Comparison of ENCODE assay signal across 12 mouse cellular contexts in genomic region chr5:92886141-92886540, GRCm38 (mm10).
DNase-seq lines count a peak whose midpoint lies in the region; ATAC-seq and TF ChIP-seq lines count a peak whose summit lies in the region.
"Had no signal": no experiment of that assay in that cellular context is flagged by ENCODE, and none has a peak within 500 bp of the region (broad histone marks: within the 10 kb centered on the region; RNA-seq: fewer than 3 reads in every experiment).

No protein-coding gene starts in this region.

- no peak for TF ChIP-seq CTCF in liver, postnatal 0 days (IDR thresholded peaks at IDR 0.05; ENCODE audit: low read depth)

- no peak overlapping the region for H3K4me2 ChIP-seq in liver, postnatal 0 days (ENCODE audit: low read depth, low read length)
- H3K4me2 ChIP-seq in heart, embryonic 16.5 days (ENCODE audit: low read depth, low read length): peak overlapping the region; percentile 6; the same call in 1 of the 2 replicates
- H3K4me2 ChIP-seq in stomach, embryonic 14.5 days (replicated peaks; ENCODE audit: low read depth, low read length): no peak overlapping the region
- H3K4me2 ChIP-seq: embryonic facial prominence, embryonic 13.5 days had no signal

- no peaks in the 10 kb centered on the region for H3K36me3 ChIP-seq in liver, postnatal 0 days (replicated peaks; ENCODE audit: insufficient read depth, low read length)
- no peaks in the 10 kb centered on the region for H3K36me3 ChIP-seq in heart, embryonic 16.5 days (ENCODE audit: control insufficient read depth, insufficient read depth)
- H3K36me3 ChIP-seq in stomach, embryonic 14.5 days (ENCODE audit: control insufficient read depth, insufficient read depth, low read length): no peaks in the 10 kb centered on the region
- H3K36me3 ChIP-seq: embryonic facial prominence, embryonic 13.5 days; hindbrain, embryonic 10.5 days had no signal

- TF ChIP-seq EP300 in liver, postnatal 0 days (IDR thresholded peaks at IDR 0.05; ENCODE audit: low read depth): no peak

- H3K4me3 ChIP-seq in liver, postnatal 0 days (ENCODE audit: low read depth, low read length): no peak overlapping the region
- no peak overlapping the region for H3K4me3 ChIP-seq in heart, embryonic 16.5 days (ENCODE audit: low read length)
- H3K4me3 ChIP-seq in stomach, embryonic 14.5 days (ENCODE audit: low read depth, low read length): no peak overlapping the region
- H3K4me3 ChIP-seq: embryonic facial prominence, embryonic 13.5 days; hindbrain, embryonic 10.5 days had no signal

- no peaks in the 10 kb centered on the region for H3K9me3 ChIP-seq in liver, postnatal 0 days (ENCODE audit: low read length)
- H3K9me3 ChIP-seq in heart, embryonic 16.5 days (replicated peaks; ENCODE audit: control insufficient read depth, low read length): no peaks in the 10 kb centered on the region
- no peaks in the 10 kb centered on the region for H3K9me3 ChIP-seq in stomach, embryonic 14.5 days (ENCODE audit: control insufficient read depth, low read depth, low read length)
- H3K9me3 ChIP-seq: embryonic facial prominence, embryonic 13.5 days; hindbrain, embryonic 10.5 days had no signal

- H3K27ac ChIP-seq in liver, postnatal 0 days (ENCODE audit: low read depth): no peak overlapping the region
- H3K27ac ChIP-seq in heart, embryonic 16.5 days (ENCODE audit: low read length): peak overlapping the region; percentile 83
- peak overlapping the region; percentile 83 for H3K27ac ChIP-seq in stomach, embryonic 14.5 days (ENCODE audit: low read length)
- H3K27ac ChIP-seq: embryonic facial prominence, embryonic 13.5 days; hindbrain, embryonic 10.5 days had no signal

- ATAC-seq in liver, postnatal 0 days: no peak
- ATAC-seq in heart, embryonic 16.5 days (replicated peaks; ENCODE audit: extremely low read depth, insufficient read depth, low FRiP score): peak; percentile 15; the same call in 1 of the 2 replicates
- peak; percentile 47; the same call in 1 of the 2 replicates for ATAC-seq in stomach, embryonic 14.5 days (ENCODE audit: insufficient number of reproducible peaks, insufficient read depth, low FRiP score, low read depth)

- DNase-seq in liver: peak; percentile 10
- DNase-seq in liver, postnatal 0 days: no peak
- DNase-seq in kidney, postnatal 14 days: peak; percentile 67
- no peak for DNase-seq in cerebellum, adult 11 months
- no peak for DNase-seq in neural tube, embryonic 10.5 days (ENCODE audit: extremely low spot score, low spot score)
- no peak for DNase-seq in thymus, postnatal 0 days (ENCODE audit: low spot score)
- DNase-seq: left cerebral cortex, postnatal 4 days; spleen, adult 18-20 months had no signal

- 0 out of 2 replicates have a peak, but pooled peaks cover 5% of the 10 kb centered on the region for H3K4me1 ChIP-seq in liver, postnatal 0 days (ENCODE audit: insufficient read depth)
- H3K4me1 ChIP-seq in heart, embryonic 16.5 days (ENCODE audit: control insufficient read depth, insufficient read depth, low read length): peaks cover 49% of the 10 kb centered on the region
- H3K4me1 ChIP-seq in stomach, embryonic 14.5 days (ENCODE audit: control insufficient read depth, insufficient read depth, low read length): peaks cover 10% of the 10 kb centered on the region; the same call in 1 of the 2 replicates
- H3K4me1 ChIP-seq: embryonic facial prominence, embryonic 13.5 days had no signal

- H3K27me3 ChIP-seq in liver, postnatal 0 days (ENCODE audit: insufficient read depth, low read length): no peaks in the 10 kb centered on the region
- H3K27me3 ChIP-seq in heart, embryonic 16.5 days (ENCODE audit: control insufficient read depth, insufficient read depth, low read length): no peaks in the 10 kb centered on the region
- H3K27me3 ChIP-seq in stomach, embryonic 14.5 days (ENCODE audit: control insufficient read depth, insufficient read depth, low read length): no peaks in the 10 kb centered on the region
- H3K27me3 ChIP-seq: embryonic facial prominence, embryonic 13.5 days had no signal

- 68% methylated on average over 4 of the region's 4 CpGs for WGBS in liver, postnatal 0 days (ENCODE audit: insufficient replicate concordance)
- WGBS in heart, embryonic 16.5 days: 37% methylated on average over 4 of the region's 4 CpGs
- WGBS in stomach, embryonic 14.5 days: 28% methylated on average over 4 of the region's 4 CpGs

- no peak overlapping the region for H3K9ac ChIP-seq in liver, postnatal 0 days (replicated peaks)
- no peak overlapping the region for H3K9ac ChIP-seq in heart, embryonic 16.5 days (ENCODE audit: low read length)
- H3K9ac ChIP-seq in stomach, embryonic 14.5 days (replicated peaks; ENCODE audit: low read depth, low read length): no peak overlapping the region
- H3K9ac ChIP-seq: embryonic facial prominence, embryonic 13.5 days had no signal

Comparison
In these comparisons a context has a peak if more than half of its experiments do, and no peak if none do; other contexts are left out.
1. DNase-seq: peak in liver (single experiment) and kidney, postnatal 14 days (single experiment); none in liver, postnatal 0 days (single experiment), cerebellum, adult 11 months (single experiment), neural tube, embryonic 10.5 days (single experiment) and thymus, postnatal 0 days (single experiment).